Mouse (Mus musculus) CD4-positive helper T cell, adult 2 months (primary cell): Measurements from ENCODE around the gene Gm5890.
"Not testable (repeated sequence)": the region's sequence is repeated elsewhere in the genome, so short reads cannot be mapped to it uniquely, and the experiment has no call there.

Source experiments
- DNase-seq: peaks from one replicate; pipeline ENCODE4 v3.0.0-alpha.2; 2012; ENCODE audit warnings: low read depth, missing footprints, low spot score

Gm5890 gene

DNA sequence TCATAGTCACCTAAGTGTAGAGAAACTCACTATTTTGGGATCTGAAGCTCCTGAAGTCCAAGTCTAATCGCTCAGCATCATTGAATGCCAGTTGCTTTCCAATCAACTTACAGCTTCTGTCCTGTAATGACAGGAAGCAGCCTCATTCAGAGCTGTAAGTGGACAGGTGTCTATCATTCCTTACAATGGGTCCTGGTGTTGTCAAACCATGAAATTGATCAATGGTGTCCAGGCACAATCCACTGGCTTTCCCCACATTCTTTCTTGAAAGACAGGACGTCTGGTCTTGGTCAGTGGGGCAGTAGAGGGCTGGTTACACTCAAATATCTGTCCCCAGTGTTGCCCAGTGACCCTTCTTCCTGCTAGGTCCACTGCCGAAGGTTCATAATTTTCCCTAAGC lies at the start of gene Gm5890:
Gene Gm5890 (minus strand): TSS at position 101 of the 400 bp plus-strand sequence.
- DNase-seq, result not testable (repeated sequence)

DNA sequence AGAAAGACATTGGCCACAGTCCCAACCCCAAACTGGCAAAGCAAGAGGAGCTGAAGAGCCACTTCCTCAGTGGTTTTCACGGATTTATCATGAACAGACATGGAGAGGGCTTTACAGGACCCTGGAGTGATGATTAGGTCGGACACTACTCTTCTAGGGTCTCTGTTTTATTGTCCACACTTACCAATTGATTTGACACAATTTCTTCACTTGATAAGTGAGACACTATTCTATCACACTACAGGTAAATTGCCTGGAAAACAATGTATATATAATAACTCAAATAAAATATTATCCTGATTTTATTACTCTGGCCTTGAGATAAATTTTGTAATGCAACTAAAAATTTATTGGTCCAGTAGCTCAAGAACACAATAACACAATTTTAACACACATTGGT lies 28.9 kb downstream of the Gm5890 start, which contains the start of gene Gm4498:
Gene Gm4498 (minus strand): TSS at position 101 of the 400 bp plus-strand sequence.
- not testable (repeated sequence) for DNase-seq
